Mouse (Mus musculus) myocyte (in vitro differentiated cells): ENCODE results near the gene Atf2. TPM values are rescaled to one million over a fixed set of nuclear protein-coding genes. Genes with fewer than 3 reads are reported as not detected.
A peak's percentile ranks its signal among the peaks of the same experiment; 100 is the strongest.

Experiments used
- H3K27me3 ChIP-seq: one replicate; pipeline ENCODE4 v1.6.1; 2011; ENCODE audit not compliant: control insufficient read depth, insufficient read depth, insufficient read length
- H3K36me3 ChIP-seq: one replicate; pipeline ENCODE4 v1.6.1; 2011; ENCODE audit not compliant: control insufficient read depth, insufficient read depth
- H3K4me2 ChIP-seq: one replicate; pipeline ENCODE4 v1.6.1; 2011; ENCODE audit warnings: low read depth, control low read depth
- H3K4me3 ChIP-seq: one replicate; pipeline ENCODE4 v1.5.1; 2011; ENCODE audit warnings: mild to moderate bottlenecking, control low read depth, moderate library complexity
- H3K79me2 ChIP-seq: one replicate; pipeline ENCODE4 v1.6.1; 2011; ENCODE audit not compliant: control insufficient read depth, insufficient read depth
- H3ac ChIP-seq: one replicate; pipeline ENCODE4 v1.6.1; 2011; ENCODE audit not compliant: control insufficient read depth, insufficient read length
- CEBPB ChIP-seq: IDR thresholded peaks from 2 replicates; pipeline ENCODE4 v1.6.1; 2011; ENCODE audit warnings: mild to moderate bottlenecking, moderate library complexity; ENCODE audit not compliant: poor library complexity, insufficient read depth, severe bottlenecking
- E2F4 ChIP-seq: IDR thresholded peaks from one replicate; pipeline ENCODE4 v1.6.1; 2011; ENCODE audit warnings: mild to moderate bottlenecking, control low read depth, moderate library complexity; ENCODE audit not compliant: insufficient read depth
- MAX ChIP-seq: IDR thresholded peaks from one replicate; pipeline ENCODE4 v1.6.1; 2011; ENCODE audit warnings: low read depth, mild to moderate bottlenecking, control low read depth
- MYOD1 ChIP-seq, 3 experiments: IDR thresholded peaks; one replicate each; pipeline ENCODE4 v1.6.1; 2011; ENCODE audit warnings: control low read depth in 2 of 3, low read depth in 2 of 3, mild to moderate bottlenecking in 2 of 3, moderate library complexity in 1 of 3; ENCODE audit not compliant: insufficient read length in 2 of 3, control insufficient read depth in 1 of 3
- MYOG ChIP-seq, 3 experiments: IDR thresholded peaks; one replicate each; pipeline ENCODE4 v1.6.1; 2011; ENCODE audit warnings: control low read depth in 2 of 3, low read depth in 2 of 3, mild to moderate bottlenecking in 2 of 3; ENCODE audit not compliant: insufficient read length in 2 of 3, control insufficient read depth in 1 of 3, insufficient read depth in 1 of 3
- POLR2A ChIP-seq: IDR thresholded peaks from one replicate; pipeline ENCODE4 v1.6.1; 2011; ENCODE audit warnings: low read depth, mild to moderate bottlenecking, control low read depth, moderate library complexity; ENCODE audit not compliant: insufficient read length
- POLR2AphosphoS2 ChIP-seq: IDR thresholded peaks from one replicate; pipeline ENCODE4 v1.6.1; 2011; ENCODE audit warnings: low read depth, control low read depth; ENCODE audit not compliant: insufficient read length
- REST ChIP-seq: IDR thresholded peaks from one replicate; pipeline ENCODE4 v1.6.1; 2011; ENCODE audit warnings: mild to moderate bottlenecking, control low read depth, moderate library complexity; ENCODE audit not compliant: insufficient read depth, insufficient read length
- SRF ChIP-seq: IDR thresholded peaks from one replicate; pipeline ENCODE4 v1.6.1; 2011; ENCODE audit warnings: low read depth; ENCODE audit not compliant: control insufficient read depth, insufficient read length
- TCF12 ChIP-seq: IDR thresholded peaks from one replicate; pipeline ENCODE4 v1.6.1; 2011; ENCODE audit warnings: mild to moderate bottlenecking, control low read depth; ENCODE audit not compliant: poor library complexity, insufficient read depth, severe bottlenecking
- TCF3 ChIP-seq: IDR thresholded peaks from one replicate; pipeline ENCODE4 v1.6.1; 2011; ENCODE audit warnings: low read depth, control low read depth; ENCODE audit not compliant: insufficient read length
- USF1 ChIP-seq: IDR thresholded peaks from one replicate; pipeline ENCODE4 v1.6.1; 2011; ENCODE audit warnings: low read depth, mild to moderate bottlenecking, control low read depth, moderate library complexity
- polyA plus RNA-seq: library from polyadenylated mRNA; unstranded; fragments of >200 nt; fragmentation: generic; extraction: Trizol; gene quantifications from one replicate; pipeline ENCODE4 v1.2.1, GENCODE M21; 2012; ENCODE audit warnings: missing spikeins

The Atf2 gene
- polyA plus RNA-seq, 1 experiment, result 8.6 TPM

DNA sequence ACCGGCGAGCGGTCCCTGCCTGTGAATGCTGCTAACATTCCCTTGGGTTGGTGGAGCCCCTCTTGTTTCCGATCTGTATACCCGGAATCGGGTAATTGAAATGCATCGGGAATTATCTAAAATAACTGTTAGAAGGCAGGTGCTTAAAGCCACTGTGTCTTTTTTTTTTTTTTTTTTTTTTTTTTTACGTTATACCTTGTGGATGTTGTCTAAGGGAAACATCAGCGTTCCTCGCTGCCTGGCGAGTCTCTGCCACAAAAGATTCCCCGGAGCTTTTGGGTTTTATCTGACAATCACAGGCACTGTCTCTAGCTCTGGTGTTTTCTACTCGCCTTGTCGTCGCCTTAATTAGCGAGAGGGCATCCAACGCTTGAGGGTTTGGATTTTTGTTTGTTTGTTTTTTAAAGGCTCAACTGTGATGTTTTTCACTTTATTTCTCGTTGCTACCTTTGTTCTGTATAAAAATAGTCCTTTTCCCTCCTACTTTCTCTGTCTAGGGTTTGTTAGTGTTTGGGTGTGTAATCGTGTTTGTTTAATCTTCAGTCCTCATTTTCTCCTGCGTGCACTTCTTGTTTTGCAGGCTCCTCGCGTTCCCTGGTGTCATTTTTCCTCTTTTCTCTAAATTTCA lies 116.6 kb downstream of the Atf2 start:
- Histone ChIP-seq H3K36me3 (no peaks in the 10 kb centered on the region), H3K4me3 (peak overlapping the region; percentile 17), H3K27me3 (no peaks in the 10 kb centered on the region), H3K4me2 (peak overlapping the region; percentile 91), H3ac (no peak overlapping the region), H3K79me2 (peaks cover 16% of the 10 kb centered on the region)
- TF ChIP-seq MAX (no peak), POLR2AphosphoS2 (no peak), E2F4 (no peak)

- Histone ChIP-seq H3K4me2 (peak within 1 kb of the TSS; percentile 91), H3K36me3 (no peaks in the 10 kb centered on the region), H3ac (peak within 1 kb of the TSS; percentile 69), H3K79me2 (peaks cover 23% of the 10 kb centered on the region), H3K27me3 (no peaks in the 10 kb centered on the region), H3K4me3 (peak within 1 kb of the TSS; percentile 17)
- TF ChIP-seq REST, result no peak
- peak; percentile 80 for TF ChIP-seq POLR2A
- TF ChIP-seq MYOD1 (IDR thresholded peaks at IDR 0.05; ENCODE audit: control insufficient read depth in 1 of 3, insufficient read length in 2 of 3, low read depth in 2 of 3), result peak in 1 of 3 experiments; percentile 71
These were observed 117.4 kb downstream of the Atf2 start, which contains the start of gene Chn1 for GRCm38 (mm10) chr2:73774786-73775682. TSS of gene Chn1 (minus strand) at chr2:73775346.

DNA sequence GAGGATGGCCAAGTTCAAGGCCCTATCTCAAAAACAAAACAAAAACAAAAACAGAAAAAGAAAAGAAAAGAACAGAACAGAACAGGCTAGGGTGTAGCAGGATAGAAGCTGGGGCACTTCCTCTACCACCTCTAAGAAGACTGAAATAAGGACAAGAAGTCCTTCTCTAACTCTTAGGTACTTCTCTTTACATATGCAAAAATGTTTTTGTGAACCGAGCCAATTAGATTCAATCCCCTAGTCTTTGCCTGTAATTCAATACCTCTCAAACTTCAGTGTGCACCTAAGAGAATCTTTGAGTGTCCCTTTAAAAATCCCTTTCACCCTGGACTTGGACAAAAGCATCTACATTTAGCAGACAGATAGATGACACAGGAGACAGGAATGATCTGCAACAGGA lies 119.5 kb downstream of the Atf2 start:
- peak overlapping the region; percentile 43 for H3K4me2 ChIP-seq
- TF ChIP-seq MYOD1 (IDR thresholded peaks at IDR 0.05; ENCODE audit: control insufficient read depth in 1 of 3, insufficient read length in 2 of 3, low read depth in 2 of 3), result no peak
- no peak for TF ChIP-seq REST
- TF ChIP-seq E2F4, result no peak
- TF ChIP-seq SRF, result no peak
- TF ChIP-seq CEBPB, result no peak
- no peak for TF ChIP-seq POLR2AphosphoS2
- no peak for TF ChIP-seq TCF3
- no peak for TF ChIP-seq USF1
- TF ChIP-seq POLR2A, result no peak
- no peak for TF ChIP-seq MAX
- TF ChIP-seq TCF12, result no peak

DNA sequence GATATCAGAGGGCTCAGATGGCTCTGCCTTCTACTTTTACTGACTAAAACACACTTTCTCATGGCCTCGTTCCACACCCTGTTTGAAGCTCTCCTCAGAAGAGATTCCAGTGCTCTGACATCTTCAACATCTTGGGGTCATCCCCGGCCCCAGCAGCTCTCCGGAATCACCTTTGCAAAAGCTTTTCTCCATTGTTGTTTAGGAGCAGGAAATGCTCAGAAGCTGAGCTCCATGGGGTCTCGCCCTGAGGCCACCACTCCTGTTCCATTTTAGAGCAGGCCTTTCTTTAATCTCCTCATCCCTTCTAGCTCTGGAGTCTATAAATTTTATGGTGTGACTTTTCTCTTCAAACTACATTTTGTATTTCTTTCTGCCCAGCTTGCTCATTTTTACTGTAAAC lies 123.8 kb downstream of the Atf2 start:
- Histone ChIP-seq H3ac (no peak overlapping the region), H3K4me3 (no peak overlapping the region), H3K36me3 (no peaks in the 10 kb centered on the region), H3K79me2 (peaks cover 56% of the 10 kb centered on the region), H3K4me2 (no peak overlapping the region), H3K27me3 (no peaks in the 10 kb centered on the region)
- no peak for TF ChIP-seq USF1
- no peak for TF ChIP-seq CEBPB
- no peak for TF ChIP-seq POLR2A
- no peak for TF ChIP-seq REST
- no peak for TF ChIP-seq MYOD1 (IDR thresholded peaks at IDR 0.05; ENCODE audit: control insufficient read depth in 1 of 3, insufficient read length in 2 of 3, low read depth in 2 of 3)
- TF ChIP-seq POLR2AphosphoS2, result no peak
- no peak for TF ChIP-seq E2F4
- no peak for TF ChIP-seq TCF3
- no peak for TF ChIP-seq MYOG (IDR thresholded peaks at IDR 0.05; ENCODE audit: control insufficient read depth in 1 of 3, insufficient read depth in 1 of 3, insufficient read length in 2 of 3, low read depth in 2 of 3)
- TF ChIP-seq TCF12, result no peak

More for the DNA sequence above, 119.5 kb downstream of the Atf2 start:
- H3ac ChIP-seq, result no peak overlapping the region
- H3K79me2 ChIP-seq, result peaks cover 41% of the 10 kb centered on the region
- no peaks in the 10 kb centered on the region for H3K36me3 ChIP-seq
- H3K4me3 ChIP-seq, result no peak overlapping the region
- no peaks in the 10 kb centered on the region for H3K27me3 ChIP-seq

Other genes with a start within 250 kb of the Atf2 start
- gene Chn1, start 117.3 kb downstream of the Atf2 start, polyA plus RNA-seq, result 27.2 TPM
- 1,861 TPM for gene Atp5g3, start 18.7 kb upstream of the Atf2 start, polyA plus RNA-seq